Comparison of ENCODE assay signal across 8 mouse cellular contexts in genomic region chr19:32954001-32954605, GRCm38 (mm10).
DNase-seq lines count a peak whose midpoint lies in the region; ATAC-seq lines count a peak whose summit lies in the region.

No protein-coding gene starts in this region.

- ATAC-seq in midbrain, embryonic 12.5 days (ENCODE audit: low FRiP score, low read depth) = peak; percentile 28; the same call in 1 of the 2 replicates
- no peak for ATAC-seq in monocyte, adult 5-6 weeks (replicated peaks; ENCODE audit: insufficient number of reproducible peaks, low FRiP score, low TSS enrichment, poor library complexity, severe bottlenecking)

- no peaks in the 10 kb centered on the region for H3K36me3 ChIP-seq in heart, embryonic 10.5 days
- no peaks in the 10 kb centered on the region for H3K36me3 ChIP-seq in midbrain, embryonic 12.5 days

- 56% methylated on average over 4 of the region's 4 CpGs for WGBS in heart, embryonic 10.5 days
- 39% methylated on average over 4 of the region's 4 CpGs for WGBS in midbrain, embryonic 12.5 days

- no peak overlapping the region for H3K27ac ChIP-seq in heart, embryonic 10.5 days
- no peak overlapping the region for H3K27ac ChIP-seq in midbrain, embryonic 12.5 days (replicated peaks)

- H3K4me1 ChIP-seq in heart, embryonic 10.5 days = peaks cover 12% of the 10 kb centered on the region; the same call in 1 of the 2 replicates
- peaks cover 21% of the 10 kb centered on the region for H3K4me1 ChIP-seq in midbrain, embryonic 12.5 days

- DNase-seq in heart, adult 11 months = peak; percentile 94
- no peak for DNase-seq in heart, embryonic 10.5 days (ENCODE audit: low spot score)
- DNase-seq in 3134 (ENCODE audit: extremely low read depth, insufficient read length, low spot score) = peak; percentile 28
- peak; percentile 77 for DNase-seq in R1 (ENCODE audit: low read depth, low spot score)
- DNase-seq in embryo, embryonic 11 days = peak; percentile 72
- DNase-seq in kidney, postnatal 10 days = peak; percentile 55

- H3K4me2 ChIP-seq in midbrain, embryonic 12.5 days (replicated peaks) = no peak overlapping the region

- H3K27me3 ChIP-seq in heart, embryonic 10.5 days (ENCODE audit: insufficient read depth, poor library complexity, severe bottlenecking) = no peaks in the 10 kb centered on the region; the same call in 1 of the 2 replicates
- H3K27me3 ChIP-seq in midbrain, embryonic 12.5 days = peaks cover 14% of the 10 kb centered on the region

- no peak overlapping the region for H3K9ac ChIP-seq in midbrain, embryonic 12.5 days (replicated peaks)

- H3K9me3 ChIP-seq in heart, embryonic 10.5 days = no peaks in the 10 kb centered on the region
- no peaks in the 10 kb centered on the region for H3K9me3 ChIP-seq in midbrain, embryonic 12.5 days

- no peak overlapping the region for H3K4me3 ChIP-seq in heart, embryonic 10.5 days
- H3K4me3 ChIP-seq in midbrain, embryonic 12.5 days = no peak overlapping the region
